Mouse (Mus musculus): ENCODE data around the gene Saxo1.

Saxo1 gene

GRCm38 (mm10) chr4:86527162-86528136 lies 30.7 kb downstream of the Saxo1 start:
- CTCF ChIA-PET = interaction anchor here (0.6 kb wide), 1 partner anchor 39 kb away, joined by 4 read pairs; no protein-coding TSS in a partner anchor

- CTCF ChIA-PET = no interaction called here
These were observed 33.6 kb downstream of the Saxo1 start for GRCm38 (mm10) chr4:86524483-86524882.

GRCm38 (mm10) chr4:86523771-86524170 lies 34.4 kb downstream of the Saxo1 start:
- CTCF ChIA-PET = no interaction called here

- CTCF ChIA-PET = no interaction called here
These were observed 37.4 kb downstream of the Saxo1 start for GRCm38 (mm10) chr4:86520695-86521094.

GRCm38 (mm10) chr4:86519953-86520352 lies 38.2 kb downstream of the Saxo1 start:
- CTCF ChIA-PET = no interaction called here

- CTCF ChIA-PET = no interaction called here
These were observed 53.5 kb downstream of the Saxo1 start for GRCm38 (mm10) chr4:86504656-86505055.

GRCm38 (mm10) chr4:86499561-86499960 lies 58.6 kb downstream of the Saxo1 start:
- CTCF ChIA-PET = no interaction called here

GRCm38 (mm10) chr4:86498754-86499153 lies 59.4 kb downstream of the Saxo1 start:
- CTCF ChIA-PET = no interaction called here

GRCm38 (mm10) chr4:86489128-86489527 lies 69.0 kb downstream of the Saxo1 start:
- CTCF ChIA-PET = no interaction called here

GRCm38 (mm10) chr4:86486901-86487300 lies 71.2 kb downstream of the Saxo1 start:
- CTCF ChIA-PET = interaction anchor here (0.7 kb wide), 1 partner anchor 11 kb away, joined by 6 read pairs; no protein-coding TSS in a partner anchor

GRCm38 (mm10) chr4:86486491-86486890 lies 71.6 kb downstream of the Saxo1 start:
- CTCF ChIA-PET = interaction anchor here (0.7 kb wide), 1 partner anchor 12 kb away, joined by 6 read pairs; no protein-coding TSS in a partner anchor

GRCm38 (mm10) chr4:86485052-86485451 lies 73.1 kb downstream of the Saxo1 start:
- CTCF ChIA-PET = no interaction called here

GRCm38 (mm10) chr4:86483686-86484085 lies 74.4 kb downstream of the Saxo1 start:
- CTCF ChIA-PET = no interaction called here

GRCm38 (mm10) chr4:86483013-86483615 lies 75.0 kb downstream of the Saxo1 start:
- CTCF ChIA-PET = no interaction called here

GRCm38 (mm10) chr4:86480891-86481290 lies 77.2 kb downstream of the Saxo1 start:
- CTCF ChIA-PET = no interaction called here

- CTCF ChIA-PET = no interaction called here
These were observed 93.3 kb downstream of the Saxo1 start for GRCm38 (mm10) chr4:86464808-86465207.

- CTCF ChIA-PET = no interaction called here
These were observed 107.7 kb downstream of the Saxo1 start for GRCm38 (mm10) chr4:86450468-86450867.

GRCm38 (mm10) chr4:86436336-86436735 lies 121.8 kb downstream of the Saxo1 start:
- CTCF ChIA-PET = no interaction called here

- CTCF ChIA-PET = no interaction called here
These were observed 122.5 kb downstream of the Saxo1 start for GRCm38 (mm10) chr4:86435631-86436030.

GRCm38 (mm10) chr4:86428091-86428745 lies 129.9 kb downstream of the Saxo1 start:
- CTCF ChIA-PET = no interaction called here

GRCm38 (mm10) chr4:86427312-86427711 lies 130.8 kb downstream of the Saxo1 start:
- CTCF ChIA-PET = no interaction called here

GRCm38 (mm10) chr4:86426549-86426948 lies 131.6 kb downstream of the Saxo1 start:
- CTCF ChIA-PET = no interaction called here

GRCm38 (mm10) chr4:86425581-86425980 lies 132.5 kb downstream of the Saxo1 start:
- CTCF ChIA-PET = no interaction called here
